23 mouse cellular contexts compared by ENCODE assay signal in the genomic region with DNA sequence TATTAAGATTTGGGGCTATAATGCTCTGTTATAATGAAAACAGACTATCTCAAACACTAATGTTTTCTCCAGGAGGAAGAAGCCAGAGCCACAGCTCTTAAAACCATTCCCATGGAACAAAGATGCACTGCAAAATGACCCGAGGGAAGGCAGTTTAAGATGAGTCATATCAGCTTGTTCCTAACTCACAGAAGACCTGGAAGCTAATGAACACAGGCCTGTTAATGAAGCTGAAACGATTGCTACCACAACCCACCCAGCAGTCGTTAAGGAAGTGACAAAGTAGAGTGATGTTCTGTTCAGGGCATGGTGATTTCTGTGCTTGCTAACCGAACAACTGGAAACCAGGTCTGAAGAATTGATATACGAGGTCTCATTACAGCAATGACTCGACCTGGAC. TPM values are rescaled to one million over a fixed set of nuclear protein-coding genes. Genes with fewer than 3 reads are reported as not detected.
A peak's percentile ranks its signal among the peaks of the same experiment; 100 is the strongest.
DNase-seq lines count a peak whose midpoint lies in the region; ATAC-seq and TF ChIP-seq lines count a peak whose summit lies in the region.
"Had no signal": no experiment of that assay in that cellular context is flagged by ENCODE, and none has a peak within 500 bp of the region (broad histone marks: within the 10 kb centered on the region; RNA-seq: fewer than 3 reads in every experiment).

No protein-coding gene starts in this region.

- H3K4me2 ChIP-seq in midbrain, postnatal 0 days (ENCODE audit: low read depth, low read length, poor library complexity, severe bottlenecking), result no peak overlapping the region
- H3K4me2 ChIP-seq in midbrain, embryonic 11.5 days, result no peak overlapping the region
- H3K4me2 ChIP-seq in heart, embryonic 11.5 days, result no peak overlapping the region
- H3K4me2 ChIP-seq: embryonic facial prominence, embryonic 13.5 days; embryonic facial prominence, embryonic 15.5 days; forebrain, embryonic 13.5 days; forebrain, embryonic 15.5 days had no signal

- in situ Hi-C loops in Patski (cut with MboI; ENCODE audit: low pct_unique_long_range_greater_than_20kb), result no loop called here

- H3K4me3 ChIP-seq in midbrain, postnatal 0 days (ENCODE audit: low read depth, low read length), result no peak overlapping the region
- H3K4me3 ChIP-seq in midbrain, embryonic 11.5 days (ENCODE audit: low read depth, low read length), result no peak overlapping the region
- H3K4me3 ChIP-seq in heart, embryonic 11.5 days (ENCODE audit: low read depth, low read length), result no peak overlapping the region
- H3K4me3 ChIP-seq: embryonic facial prominence, embryonic 13.5 days; embryonic facial prominence, embryonic 15.5 days; forebrain, embryonic 13.5 days; forebrain, embryonic 15.5 days had no signal

- no peaks in the 10 kb centered on the region for H3K27me3 ChIP-seq in midbrain, postnatal 0 days (ENCODE audit: insufficient read depth, low read length)
- H3K27me3 ChIP-seq in midbrain, embryonic 11.5 days (ENCODE audit: control insufficient read depth, insufficient read depth, low read length), result no peaks in the 10 kb centered on the region
- H3K27me3 ChIP-seq in Patski, result no peaks in the 10 kb centered on the region
- H3K27me3 ChIP-seq in heart, embryonic 11.5 days (ENCODE audit: control insufficient read depth, insufficient read depth, low read length), result no peaks in the 10 kb centered on the region
- H3K27me3 ChIP-seq: embryonic facial prominence, embryonic 13.5 days; embryonic facial prominence, embryonic 15.5 days; forebrain, embryonic 13.5 days; forebrain, embryonic 15.5 days had no signal

- peak; percentile 3 for DNase-seq in midbrain, postnatal 0 days (ENCODE audit: low spot score)
- no peak for DNase-seq in midbrain, embryonic 11.5 days (ENCODE audit: low spot score, missing footprints)
- peak; percentile 20 for DNase-seq in 3T3-L1 (ENCODE audit: low read depth, low spot score)
- peak; percentile 15 for DNase-seq in Patski (ENCODE audit: low read depth, low spot score)
- no peak for DNase-seq in left cerebral cortex, postnatal 36 days (ENCODE audit: low spot score in 2 of 2)
- DNase-seq: adrenal gland, adult 2 months; adrenal gland, postnatal 10 days; adrenal gland, postnatal 25 days; cerebellum, adult 11 months; cerebellum, adult 18-20 months; cerebellum, adult 8-10 months; cerebellum, adult 9-11 months; cerebellum, postnatal 14 days; cerebellum, postnatal 36 days; embryo, embryonic 11 days had no signal

- H3K4me1 ChIP-seq in midbrain, postnatal 0 days (ENCODE audit: insufficient read depth, low read length), result no peaks in the 10 kb centered on the region
- no peaks in the 10 kb centered on the region for H3K4me1 ChIP-seq in midbrain, embryonic 11.5 days (ENCODE audit: control insufficient read depth, insufficient read depth, low read length)
- no peaks in the 10 kb centered on the region for H3K4me1 ChIP-seq in heart, embryonic 11.5 days (ENCODE audit: control insufficient read depth, insufficient read depth, low read length)
- H3K4me1 ChIP-seq: embryonic facial prominence, embryonic 13.5 days; embryonic facial prominence, embryonic 15.5 days; forebrain, embryonic 13.5 days; forebrain, embryonic 15.5 days had no signal

- no peak for TF ChIP-seq CTCF in midbrain, postnatal 0 days (IDR thresholded peaks at IDR 0.05)
- no peak for TF ChIP-seq CTCF in Patski (IDR thresholded peaks at IDR 0.05)

- no peak for ATAC-seq in midbrain, postnatal 0 days (ENCODE audit: low FRiP score)
- no peak for ATAC-seq in midbrain, embryonic 11.5 days (ENCODE audit: low FRiP score)
- ATAC-seq in CD4-positive, CD25-positive, alpha-beta regulatory T cell, adult 4 months, result peak; percentile 56
- ATAC-seq in Patski, result no peak
- ATAC-seq in heart, embryonic 11.5 days (replicated peaks; ENCODE audit: insufficient number of reproducible peaks, low FRiP score, low TSS enrichment), result no peak
- no peak for ATAC-seq in erythroblast, adult 5-6 weeks (replicated peaks; ENCODE audit: low FRiP score, poor library complexity, severe bottlenecking)
- ATAC-seq: forebrain, embryonic 13.5 days; forebrain, embryonic 15.5 days had no signal

- no peak overlapping the region for H3K27ac ChIP-seq in midbrain, postnatal 0 days (ENCODE audit: low read depth, low read length)
- H3K27ac ChIP-seq in midbrain, embryonic 11.5 days (ENCODE audit: low read depth, low read length), result no peak overlapping the region
- no peak overlapping the region for H3K27ac ChIP-seq in heart, embryonic 11.5 days (ENCODE audit: low read depth, low read length)
- H3K27ac ChIP-seq: embryonic facial prominence, embryonic 13.5 days; embryonic facial prominence, embryonic 15.5 days; forebrain, embryonic 13.5 days; forebrain, embryonic 15.5 days had no signal

- H3K9ac ChIP-seq in midbrain, postnatal 0 days (replicated peaks; ENCODE audit: low read length, poor library complexity, severe bottlenecking), result no peak overlapping the region
- H3K9ac ChIP-seq in midbrain, embryonic 11.5 days (ENCODE audit: low read length), result no peak overlapping the region
- no peak overlapping the region for H3K9ac ChIP-seq in heart, embryonic 11.5 days (ENCODE audit: low read depth, low read length)
- H3K9ac ChIP-seq: embryonic facial prominence, embryonic 13.5 days; embryonic facial prominence, embryonic 15.5 days; forebrain, embryonic 13.5 days; forebrain, embryonic 15.5 days had no signal

- CTCF ChIA-PET in Patski (lab: Charles Lee), result no interaction called here

- intact Hi-C loops in left cerebral cortex, postnatal 36 days (cut with DNase I), result loop anchor here (10.0 kb wide), 1 partner anchor 464 kb away; no protein-coding TSS in a partner anchor

- POLR2A ChIA-PET in Patski (lab: Charles Lee), result no interaction called here

- no peaks in the 10 kb centered on the region for H3K9me3 ChIP-seq in midbrain, postnatal 0 days (ENCODE audit: low read length)
- no peaks in the 10 kb centered on the region for H3K9me3 ChIP-seq in midbrain, embryonic 11.5 days (ENCODE audit: control insufficient read depth, low read length)
- no peaks in the 10 kb centered on the region for H3K9me3 ChIP-seq in heart, embryonic 11.5 days (replicated peaks; ENCODE audit: control insufficient read depth, low read length)
- H3K9me3 ChIP-seq: embryonic facial prominence, embryonic 13.5 days; embryonic facial prominence, embryonic 15.5 days; forebrain, embryonic 13.5 days; forebrain, embryonic 15.5 days had no signal

- peaks cover 30% of the 10 kb centered on the region for H3K36me3 ChIP-seq in midbrain, postnatal 0 days (ENCODE audit: insufficient read depth, low read length)
- H3K36me3 ChIP-seq in midbrain, embryonic 11.5 days (ENCODE audit: control insufficient read depth, insufficient read depth, low read length), result no peaks in the 10 kb centered on the region
- no peaks in the 10 kb centered on the region for H3K36me3 ChIP-seq in heart, embryonic 11.5 days (ENCODE audit: control insufficient read depth, insufficient read depth, low read length)
- H3K36me3 ChIP-seq: embryonic facial prominence, embryonic 15.5 days had no signal

- WGBS in midbrain, postnatal 0 days, result 85% methylated on average over 6 of the region's 6 CpGs
- WGBS in midbrain, embryonic 11.5 days, result 88% methylated on average over 6 of the region's 6 CpGs
- 73% methylated on average over 6 of the region's 6 CpGs for WGBS in heart, embryonic 11.5 days (ENCODE audit: insufficient replicate concordance)

RNA-seq across cellular contexts. Expression of gene Pgap1, which starts 26.3 kb away (rescaled TPM):
- total RNA-seq in midbrain, postnatal 0 days (2014; rRNA removed), result 91.4 and 127 TPM in 2 replicates
- polyA plus RNA-seq in midbrain, postnatal 0 days (2015; fragmentation: Nextera tagmentation; extraction: Ambion mirVana), result 21.0 and 26.1 TPM in 2 replicates
- 13.7 and 17.6 TPM in 2 replicates for polyA plus RNA-seq in midbrain, embryonic 11.5 days (2014; fragmentation: Nextera tagmentation; extraction: Ambion mirVana)
- 10 to 100 TPM in 1 of 2 experiments, 1 to 10 TPM in 1; 8.6 to 12.8 TPM for polyA plus RNA-seq in CD4-positive, CD25-positive, alpha-beta regulatory T cell, adult 4 months (2017; shearing (Covaris generic))
- 6.1 TPM for polyA plus RNA-seq in Patski (2021)
- polyA plus RNA-seq in heart, embryonic 11.5 days (2014; fragmentation: Nextera tagmentation; extraction: Ambion mirVana), result 6.0 and 6.7 TPM in 2 replicates
- total RNA-seq in erythroblast, adult 5-6 weeks (2015; ENCODE audit: low replicate concordance), result 0.42 and 4.8 TPM in 2 replicates
- 2.4 and 3.3 TPM in 2 replicates for total RNA-seq in erythroblast, adult 5-6 weeks (2017; ENCODE audit: low replicate concordance)
- 10 to 100 TPM; 24.9 to 35.9 TPM for total RNA-seq in left cerebral cortex, postnatal 36 days (2021)
- total RNA-seq: MEL had no signal

Comparison
In these comparisons a context has a peak if more than half of its experiments do, and no peak if none do; other contexts are left out.
1. DNase-seq: peak in midbrain, postnatal 0 days (single experiment), 3T3-L1 (single experiment) and Patski (single experiment); none in midbrain, embryonic 11.5 days (single experiment) and left cerebral cortex, postnatal 36 days (0 of 2).